Mouse (Mus musculus) A20 (cell line): Measurements from ENCODE around the gene Traf2.

Source experiments
- DNase-seq: peaks from one replicate; pipeline ENCODE4 v3.0.0-alpha.2; 2011; ENCODE audit warnings: low read depth, low spot score

Traf2 gene

GRCm38 (mm10) chr2:25497846-25498575, 48.7 kb downstream of the Traf2 start:
- DNase-seq: no peak

- peak; percentile 63 for DNase-seq
Measured at GRCm38 (mm10) chr2:25496462-25496861, 50.3 kb downstream of the Traf2 start.

- DNase-seq: no peak
Measured at GRCm38 (mm10) chr2:25493476-25493961, 53.2 kb downstream of the Traf2 start, which contains the start of gene Lcn12. Lcn12 (minus strand) TSS chr2:25493911.

GRCm38 (mm10) chr2:25492988-25493387, 53.8 kb downstream of the Traf2 start:
- DNase-seq: no peak

GRCm38 (mm10) chr2:25488671-25489068, 58.1 kb downstream of the Traf2 start:
- DNase-seq: no peak

DNA sequence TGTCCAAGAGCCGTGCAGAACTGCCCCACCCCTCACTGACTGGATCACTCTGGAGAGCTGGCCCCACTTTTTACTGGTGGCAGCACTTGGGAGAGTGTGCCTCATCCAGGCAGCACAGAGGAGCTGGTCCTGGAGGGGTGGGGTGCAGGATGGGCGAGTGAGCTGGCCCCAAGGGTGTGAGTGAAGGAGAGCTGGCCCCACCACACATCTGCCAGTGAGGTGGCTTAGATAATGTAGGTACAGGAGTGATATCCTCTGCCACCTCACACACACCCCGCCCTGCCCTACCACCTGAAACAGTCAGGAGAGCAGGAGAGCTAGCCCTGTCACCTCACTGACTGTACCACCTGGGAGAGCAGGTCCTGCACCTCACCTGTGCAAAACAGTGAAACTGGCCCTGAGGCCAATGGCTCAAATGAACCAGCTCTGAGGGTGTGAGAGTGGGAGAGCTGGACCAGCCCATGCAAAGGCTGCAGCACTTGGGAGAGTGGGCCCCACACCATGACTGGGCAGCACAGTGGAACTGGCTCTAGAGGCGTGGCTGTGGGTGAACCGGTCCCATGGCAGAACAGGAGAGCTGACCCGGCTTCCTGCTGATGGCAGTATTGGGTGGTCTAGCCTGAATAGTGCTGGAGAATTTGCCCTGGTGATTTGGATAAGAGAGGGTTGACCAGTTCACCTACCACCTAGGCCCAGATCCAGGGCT, 58.6 kb downstream of the Traf2 start:
- no peak for DNase-seq

GRCm38 (mm10) chr2:25484901-25485647, 61.7 kb downstream of the Traf2 start:
- no peak for DNase-seq

- peak; percentile 75 for DNase-seq
Measured at GRCm38 (mm10) chr2:25482969-25483368, 63.8 kb downstream of the Traf2 start.

GRCm38 (mm10) chr2:25480541-25480940, 66.2 kb downstream of the Traf2 start:
- DNase-seq: peak; percentile 22

DNA sequence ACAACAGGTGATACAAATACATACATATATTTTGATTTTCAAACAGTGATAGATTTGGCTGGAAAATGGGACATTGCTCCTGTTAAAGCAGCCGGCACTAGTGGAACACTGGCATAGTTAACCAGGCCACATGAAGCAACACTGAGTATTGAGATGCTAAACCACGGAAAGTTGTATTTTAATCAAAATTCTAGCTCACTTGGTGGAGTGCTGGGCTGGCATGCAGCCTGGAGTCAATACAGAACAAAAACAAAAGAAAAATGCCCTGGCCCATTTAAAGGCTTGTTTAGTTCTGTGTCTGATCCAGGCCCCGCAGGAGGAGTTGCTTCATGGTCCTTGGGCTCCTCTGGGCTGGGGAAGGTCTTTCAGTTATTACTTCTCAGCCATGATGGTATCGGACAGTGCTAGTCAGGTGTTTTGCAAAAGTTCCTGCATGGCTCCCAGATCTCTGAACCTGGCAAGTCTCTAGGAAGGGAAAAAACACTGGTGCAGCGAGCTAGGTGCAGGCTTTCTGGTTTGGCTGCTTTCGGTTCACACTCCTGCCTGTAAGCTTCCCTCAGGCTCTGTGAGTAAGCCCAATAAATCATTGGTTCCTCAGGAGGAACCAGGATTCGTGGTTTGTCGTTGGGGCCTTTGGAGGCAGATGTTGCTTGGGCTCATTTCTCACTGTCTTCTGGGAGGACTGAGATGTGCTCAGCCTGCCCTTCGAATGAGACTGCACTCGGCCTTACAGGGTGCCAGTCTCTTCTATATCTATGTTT, 67.0 kb downstream of the Traf2 start:
- DNase-seq: no peak

DNA sequence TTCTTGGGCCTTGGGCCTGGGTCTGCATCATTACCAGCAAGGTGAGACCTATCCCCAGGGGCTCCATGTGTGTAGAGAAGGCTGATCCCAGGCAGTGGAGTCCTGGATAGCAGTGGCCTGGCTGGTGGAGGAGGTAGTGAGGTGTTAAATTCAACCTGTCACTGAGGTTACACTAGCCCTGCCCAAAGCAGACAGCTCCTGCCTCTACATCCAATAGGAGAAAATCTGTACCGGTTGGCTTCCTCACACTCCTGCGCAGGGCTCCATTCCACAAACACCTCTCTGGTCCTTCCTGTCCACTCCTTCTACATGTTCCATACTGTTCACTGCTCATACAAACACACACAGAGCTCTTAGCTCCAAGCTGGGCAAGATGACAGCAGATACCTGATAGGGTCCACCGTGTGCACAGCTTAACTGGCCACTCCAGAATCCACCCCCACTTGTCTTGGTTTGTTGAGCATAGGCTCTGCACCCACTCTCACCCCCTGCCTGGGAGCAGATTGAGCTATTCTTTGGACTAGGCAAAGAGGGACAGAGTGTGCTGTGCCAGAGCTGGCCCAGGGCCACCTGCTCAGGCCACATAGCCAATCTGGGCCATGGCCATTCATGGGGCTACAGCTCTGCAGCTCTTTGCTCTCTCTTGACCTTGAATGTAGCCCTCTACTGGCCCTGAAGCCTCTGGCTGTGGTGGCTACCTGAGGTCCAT, 68.6 kb downstream of the Traf2 start:
- DNase-seq: no peak

GRCm38 (mm10) chr2:25477541-25477940, 69.2 kb downstream of the Traf2 start:
- no peak for DNase-seq

- no peak for DNase-seq
Measured at GRCm38 (mm10) chr2:25472550-25472949, 74.2 kb downstream of the Traf2 start.

DNA sequence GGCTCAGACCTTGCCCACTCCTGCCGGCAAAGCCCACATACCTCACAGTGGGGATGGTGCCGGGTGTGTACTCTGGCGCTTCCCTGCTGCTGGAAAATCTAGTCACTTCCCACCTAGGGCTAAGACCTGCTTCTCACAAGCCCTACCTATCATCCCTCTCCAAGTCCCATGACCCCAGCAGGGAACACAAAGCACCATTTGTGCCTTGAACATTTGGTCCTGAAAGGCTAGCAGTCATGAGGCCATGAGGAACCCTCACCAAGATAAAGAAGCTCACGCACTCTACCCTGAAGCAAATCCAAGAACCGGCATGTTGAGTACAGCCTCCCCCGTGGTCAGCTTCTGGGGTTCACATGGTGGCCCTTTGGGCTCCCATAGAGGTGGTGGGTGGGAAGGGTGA, 76.8 kb downstream of the Traf2 start, which contains the start of gene Ptgds:
Ptgds (minus strand) TSS at position 78 of the 400 bp plus-strand sequence.
- no peak for DNase-seq

DNA sequence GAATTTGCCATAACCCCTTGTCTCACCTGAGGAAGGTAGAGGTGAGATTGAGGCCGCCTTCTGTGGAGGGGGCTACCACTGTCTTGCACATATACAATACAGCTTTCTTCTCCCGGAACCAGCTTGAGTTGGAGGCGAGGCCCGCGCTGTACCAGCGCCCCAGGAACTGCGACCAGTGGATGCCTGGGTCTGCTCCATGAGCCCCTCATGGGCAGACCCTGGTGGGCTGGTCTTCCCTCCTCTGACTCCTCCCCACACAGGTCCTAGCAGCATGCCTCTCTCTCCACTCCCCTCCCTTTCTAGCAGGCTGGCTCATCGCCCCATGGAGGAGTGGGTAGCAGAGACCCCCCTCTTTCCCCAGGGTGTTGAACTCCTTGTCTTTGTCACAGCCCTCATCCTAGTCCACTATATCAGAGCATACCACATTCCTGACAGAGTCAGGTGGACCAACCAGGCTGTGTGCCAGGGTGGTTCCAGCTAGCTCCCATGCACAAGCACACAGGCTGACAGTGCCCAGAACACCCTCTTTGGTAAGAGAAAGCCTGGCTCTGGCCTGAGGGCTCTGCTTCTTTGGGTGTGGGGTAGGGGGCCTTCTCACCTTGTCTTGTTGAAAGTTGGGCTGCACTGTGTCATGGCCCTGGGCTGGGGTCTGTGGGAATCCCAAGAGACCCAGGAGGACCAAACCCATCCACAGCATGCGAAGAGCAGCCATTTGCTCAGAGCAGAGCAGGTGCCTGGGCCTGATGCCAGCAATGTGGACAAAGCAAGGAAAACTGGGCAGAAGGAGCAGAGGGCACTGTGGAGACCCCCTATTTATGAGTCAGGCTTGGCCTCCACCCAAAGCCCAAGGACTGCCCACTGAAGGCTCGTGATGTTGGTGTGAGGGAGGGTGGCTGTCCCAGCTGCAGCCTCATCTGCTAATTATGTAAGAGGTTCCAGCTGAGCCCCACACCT, 77.5 kb downstream of the Traf2 start:
- DNase-seq: no peak
